Mouse (Mus musculus) C2C12 (cell line): ENCODE measurements at regions not wholly inside any gene's neighbourhood (a gene's known extent, or its start where the extent isn't known, plus 50 kb on each side); places are given as distances from the start of the nearest gene placed in this dataset.

Source experiments
- CTCF ChIP-seq: IDR thresholded peaks from one replicate; pipeline ENCODE4 v1.5.1; 2011; ENCODE audit not compliant: control insufficient read depth, insufficient read depth, insufficient read length
- MAX ChIP-seq: IDR thresholded peaks from one replicate; pipeline ENCODE4 v1.6.1; 2011; ENCODE audit warnings: mild to moderate bottlenecking, control low read depth
- MYOD1 ChIP-seq: IDR thresholded peaks from one replicate; pipeline ENCODE4 v1.6.1; 2011; ENCODE audit warnings: low read depth; ENCODE audit not compliant: control insufficient read depth, insufficient read length
- MYOG ChIP-seq: IDR thresholded peaks from one replicate; pipeline ENCODE4 v1.6.1; 2011; ENCODE audit not compliant: control insufficient read depth, insufficient read length; ENCODE audit errors: extremely low read depth
- USF1 ChIP-seq: IDR thresholded peaks from one replicate; pipeline ENCODE4 v1.6.1; 2011; ENCODE audit warnings: low read depth, mild to moderate bottlenecking, control low read depth, moderate library complexity

DNA sequence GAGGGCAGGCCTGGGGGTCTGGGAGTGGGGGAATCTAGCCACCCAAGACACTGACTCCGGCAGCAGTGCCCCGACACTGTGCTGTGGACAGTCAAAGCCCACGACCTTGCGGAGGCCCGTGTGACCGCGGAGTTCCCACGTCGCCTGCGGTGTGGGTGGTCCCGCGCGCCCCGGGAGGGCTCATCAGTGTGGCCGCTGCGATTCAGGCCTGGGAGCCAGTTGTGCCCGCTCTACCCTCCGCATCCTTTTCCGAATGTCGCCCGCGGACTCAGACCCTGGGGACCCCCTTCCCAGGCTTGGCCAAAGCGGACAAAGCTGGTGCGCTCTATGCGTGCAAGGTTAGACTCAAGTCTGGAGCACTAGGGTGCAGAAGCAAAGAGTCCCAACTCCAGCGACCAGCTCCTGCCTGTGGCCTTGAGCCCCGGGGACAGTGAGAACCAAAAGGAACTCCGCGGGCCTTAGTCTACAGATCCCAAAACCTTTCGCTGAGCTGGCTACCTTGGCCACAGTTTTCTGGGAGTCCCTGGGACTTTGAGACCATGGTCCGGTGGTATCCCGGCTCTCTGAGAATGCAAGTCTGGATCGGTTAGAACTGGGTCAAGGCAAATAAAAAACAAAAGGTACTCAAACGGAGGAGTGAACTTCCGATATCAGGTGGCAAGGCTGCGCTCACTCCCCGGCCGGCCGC, 90.1 kb upstream of the Dio3 start:
- no peak for TF ChIP-seq CTCF
- no peak for TF ChIP-seq USF1
- no peak for TF ChIP-seq MYOG
- no peak for TF ChIP-seq MAX
- no peak for TF ChIP-seq MYOD1
